Mouse (Mus musculus): ENCODE measurements around the gene Tacc3. TPM values are rescaled to one million over a fixed set of nuclear protein-coding genes. Genes with fewer than 3 reads are reported as not detected.
A peak's percentile ranks its signal among the peaks of the same experiment; 100 is the strongest.

Gene Tacc3
- polyA plus RNA-seq, 1 experiment from 2014 or later = 332 TPM

DNA sequence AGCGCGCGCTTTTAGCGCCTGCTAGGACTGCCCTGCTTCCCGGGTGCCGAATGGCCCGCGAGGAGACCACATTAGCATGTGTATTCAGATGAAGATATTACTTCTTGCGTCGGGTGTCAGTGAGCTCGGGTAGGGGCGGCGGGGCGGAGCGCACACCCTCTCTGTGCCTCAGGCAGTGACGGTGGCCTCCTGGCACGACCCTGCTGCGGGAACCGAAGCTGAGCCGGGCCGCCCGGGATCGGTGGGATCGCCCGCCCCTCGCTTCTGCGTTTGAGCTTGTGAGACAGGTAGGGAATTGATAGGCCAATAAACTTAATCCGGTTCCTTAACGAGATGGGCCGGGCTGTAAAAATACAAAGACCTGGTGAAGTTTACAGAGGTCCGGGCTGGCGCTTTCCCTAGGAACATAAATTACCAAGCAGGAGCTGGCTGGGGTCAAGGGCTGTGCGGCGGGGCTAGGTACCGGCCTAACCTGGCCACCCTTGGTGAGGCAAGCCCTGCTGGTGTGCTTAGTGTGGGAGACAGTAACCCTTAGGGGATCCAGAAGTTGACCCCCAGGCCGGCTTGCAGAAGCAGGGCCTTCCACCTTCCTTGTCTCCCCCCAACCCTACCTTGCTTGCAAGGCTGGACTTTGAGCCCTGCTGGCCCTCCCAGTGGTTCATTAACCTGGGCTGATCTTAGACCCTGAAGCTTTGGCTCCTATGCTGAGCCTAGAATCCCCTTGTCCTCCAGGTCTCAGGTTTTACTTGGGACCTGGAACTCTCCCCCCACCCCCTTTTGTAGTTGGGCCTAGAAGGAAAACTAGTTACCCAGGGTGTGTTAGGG, 65.9 kb downstream of the Tacc3 start:
- peaks cover 46% of the 10 kb centered on the region for H3K27me3 ChIP-seq (ENCODE audit: control insufficient read depth, insufficient read depth, low read length)
- peak overlapping the region; percentile 75; the same call in 1 of the 2 replicates for H3K27ac ChIP-seq (ENCODE audit: low read depth, low read length)
- H3K36me3 ChIP-seq (ENCODE audit: control insufficient read depth, insufficient read depth, low read length) = no peaks in the 10 kb centered on the region; the same call in 1 of the 2 replicates
- peak overlapping the region; percentile 69 for H3K4me3 ChIP-seq (ENCODE audit: low read depth, low read length)
- H3K9me3 ChIP-seq (ENCODE audit: control insufficient read depth, low read length) = no peaks in the 10 kb centered on the region
- H3K4me1 ChIP-seq (replicated peaks; ENCODE audit: control insufficient read depth, insufficient read depth, low read length) = peaks cover 26% of the 10 kb centered on the region
- H3K9ac ChIP-seq (ENCODE audit: low read length) = peak overlapping the region; percentile 93
- ATAC-seq (replicated peaks; ENCODE audit: low FRiP score) = peak; percentile 43
- no peak for DNase-seq (ENCODE audit: low spot score)
- peak overlapping the region; percentile 84 for H3K4me2 ChIP-seq (ENCODE audit: low read depth, low read length, severe bottlenecking)
- 2% methylated on average over 36 of the region's 36 CpGs for WGBS

DNA sequence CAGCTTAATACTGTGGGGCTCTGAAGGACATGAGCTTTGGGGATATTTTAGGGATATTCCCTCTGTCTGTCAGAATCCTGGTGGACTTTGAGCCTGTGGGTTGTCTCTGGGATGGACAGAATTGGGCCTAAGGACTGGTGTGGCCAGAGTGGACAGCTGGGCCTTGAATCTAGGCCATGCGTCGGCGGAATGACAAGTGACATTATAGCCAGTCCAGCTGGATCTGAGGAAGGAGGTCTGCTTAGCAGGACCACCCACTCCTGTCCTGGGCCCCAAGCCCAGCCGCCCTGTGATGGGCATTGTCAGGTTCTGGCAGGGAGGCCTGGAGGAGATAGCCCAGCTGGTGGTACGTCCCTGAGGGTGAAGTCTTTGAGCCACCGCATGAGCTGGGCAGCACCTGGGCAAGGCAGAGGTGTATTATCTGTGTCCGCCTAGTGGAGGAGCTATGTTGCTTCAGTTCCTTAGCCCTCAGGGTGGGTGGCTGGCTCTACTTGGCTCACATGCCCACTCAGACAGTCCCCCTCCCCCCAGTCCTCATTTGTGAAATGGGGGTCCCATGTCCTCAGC, 68.2 kb downstream of the Tacc3 start:
- peaks cover 38% of the 10 kb centered on the region for H3K27me3 ChIP-seq (ENCODE audit: control insufficient read depth, insufficient read depth, low read length)
- DNase-seq (ENCODE audit: low spot score) (no peak), ATAC-seq (replicated peaks; ENCODE audit: low FRiP score) (no peak)
- 82% methylated on average over 7 of the region's 7 CpGs for WGBS
- peaks cover 4% of the 10 kb centered on the region; the same call in 1 of the 2 replicates for H3K36me3 ChIP-seq (ENCODE audit: control insufficient read depth, insufficient read depth, low read length)
- H3K9me3 ChIP-seq (ENCODE audit: control insufficient read depth, low read length) = no peaks in the 10 kb centered on the region
- H3K4me2 ChIP-seq (ENCODE audit: low read depth, low read length, severe bottlenecking) = peak overlapping the region; percentile 84
- H3K4me1 ChIP-seq (replicated peaks; ENCODE audit: control insufficient read depth, insufficient read depth, low read length) = peaks cover 17% of the 10 kb centered on the region
- no peak overlapping the region for H3K27ac ChIP-seq (ENCODE audit: low read depth, low read length)
- H3K9ac ChIP-seq (ENCODE audit: low read length) = peak overlapping the region; percentile 27; the same call in 1 of the 2 replicates
- H3K4me3 ChIP-seq (ENCODE audit: low read depth, low read length) = 0 out of 2 replicates have a peak overlapping the region, but pooled peaks have one; percentile 7

DNA sequence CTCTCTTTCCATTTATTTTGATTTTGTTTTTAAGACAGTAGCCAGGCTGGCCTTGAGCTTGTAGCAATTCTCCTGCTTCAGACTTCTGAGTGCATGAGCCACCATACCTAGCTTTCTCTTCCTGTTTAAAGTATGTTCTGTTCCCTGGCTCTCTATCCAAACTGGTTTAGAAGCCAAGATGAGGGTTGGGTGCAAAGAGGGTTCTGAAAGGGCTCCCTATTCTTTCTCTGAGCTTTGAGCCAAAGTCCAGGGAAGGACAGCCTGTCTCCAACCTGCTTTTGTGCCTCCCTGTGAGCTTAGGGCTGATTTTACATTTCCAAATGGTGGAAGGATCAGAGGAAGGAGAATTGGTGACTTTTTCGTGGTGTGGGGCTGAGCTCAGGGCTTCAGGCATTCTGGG, 69.0 kb downstream of the Tacc3 start:
- WGBS = 74% methylated on average over 1 of the region's 1 CpGs
- no peak overlapping the region; the same call in 1 of the 2 replicates for H3K4me2 ChIP-seq (ENCODE audit: low read depth, low read length, severe bottlenecking)
- no peaks in the 10 kb centered on the region for H3K9me3 ChIP-seq (ENCODE audit: control insufficient read depth, low read length)
- peaks cover 34% of the 10 kb centered on the region for H3K27me3 ChIP-seq (ENCODE audit: control insufficient read depth, insufficient read depth, low read length)
- ATAC-seq (replicated peaks; ENCODE audit: low FRiP score) = no peak
- H3K36me3 ChIP-seq (ENCODE audit: control insufficient read depth, insufficient read depth, low read length) = peaks cover 4% of the 10 kb centered on the region; the same call in 1 of the 2 replicates
- DNase-seq (ENCODE audit: low spot score) = no peak
- H3K27ac ChIP-seq (ENCODE audit: low read depth, low read length) = no peak overlapping the region
- H3K4me3 ChIP-seq (ENCODE audit: low read depth, low read length) = no peak overlapping the region
- 0 out of 2 replicates have a peak overlapping the region, but pooled peaks have one; percentile 16 for H3K9ac ChIP-seq (ENCODE audit: low read length)
- H3K4me1 ChIP-seq (replicated peaks; ENCODE audit: control insufficient read depth, insufficient read depth, low read length) = peaks cover 13% of the 10 kb centered on the region; the same call in 1 of the 2 replicates

Other genes with a start within 250 kb of the Tacc3 start
- gene Nkx1-1, start 224.2 kb upstream of the Tacc3 start, polyA plus RNA-seq (2014; fragmentation: Nextera tagmentation; extraction: Ambion mirVana) = not detected in 2 replicates
- 71.4 and 74.4 TPM in 2 replicates for gene Fam53a, start 28.5 kb upstream of the Tacc3 start, polyA plus RNA-seq (2014; fragmentation: Nextera tagmentation; extraction: Ambion mirVana)
- gene Gm9903, start 28.2 kb upstream of the Tacc3 start, polyA plus RNA-seq (2014; fragmentation: Nextera tagmentation; extraction: Ambion mirVana) = 0.48 and 0.55 TPM in 2 replicates
- 295 and 321 TPM in 2 replicates for gene Slbp, start 5.6 kb upstream of the Tacc3 start, polyA plus RNA-seq (2014; fragmentation: Nextera tagmentation; extraction: Ambion mirVana)
- 39.3 and 41.8 TPM in 2 replicates for gene Tmem129, start 288 bp downstream of the Tacc3 start, polyA plus RNA-seq (2014; fragmentation: Nextera tagmentation; extraction: Ambion mirVana)
- gene Fgfr3, start 63.5 kb downstream of the Tacc3 start, polyA plus RNA-seq (2014; fragmentation: Nextera tagmentation; extraction: Ambion mirVana) = 100 and 105 TPM in 2 replicates
- gene Letm1, start 124.7 kb downstream of the Tacc3 start, polyA plus RNA-seq (2014; fragmentation: Nextera tagmentation; extraction: Ambion mirVana) = 59.7 and 63.9 TPM in 2 replicates
- gene Nsd2, start 162.6 kb downstream of the Tacc3 start, polyA plus RNA-seq (2014; fragmentation: Nextera tagmentation; extraction: Ambion mirVana) = 120 and 131 TPM in 2 replicates

All from forebrain, embryonic 11.5 days (tissue).